In genomic region chr6:137024541-137024940, GRCm38 (mm10) we compare ENCODE assay signal across 22 mouse cellular contexts.
A peak's percentile ranks its signal among the peaks of the same experiment; 100 is the strongest.
DNase-seq lines count a peak whose midpoint lies in the region; ATAC-seq and TF ChIP-seq lines count a peak whose summit lies in the region.
"Had no signal": no experiment of that assay in that cellular context is flagged by ENCODE, and none has a peak within 500 bp of the region (broad histone marks: within the 10 kb centered on the region; RNA-seq: fewer than 3 reads in every experiment).

No protein-coding gene starts in this region.

- peak; percentile 10 for DNase-seq in ovary, adult 18-20 months (ENCODE audit: low spot score)
- DNase-seq in ovary, postnatal 10 days (ENCODE audit: low spot score), result no peak
- DNase-seq: adrenal gland, adult 2 months; adrenal gland, postnatal 10 days; adrenal gland, postnatal 25 days; cerebellum, adult 11 months; cerebellum, adult 18-20 months; cerebellum, adult 8-10 months; cerebellum, adult 9-11 months; cerebellum, postnatal 14 days; cerebellum, postnatal 36 days; embryo, embryonic 11 days; forebrain, postnatal 0 days had no signal

- peak; percentile 77 for ATAC-seq in intestine, embryonic 15.5 days
- ATAC-seq in intestine, postnatal 0 days, result no peak
- ATAC-seq in forebrain, embryonic 13.5 days, result no peak
- ATAC-seq: forebrain, embryonic 15.5 days; forebrain, postnatal 0 days had no signal

- WGBS in intestine, embryonic 15.5 days, result 57% methylated on average over 2 of the region's 2 CpGs
- 40% methylated on average over 2 of the region's 2 CpGs for WGBS in intestine, postnatal 0 days
- 84% methylated on average over 2 of the region's 2 CpGs for WGBS in forebrain, embryonic 13.5 days

- no peaks in the 10 kb centered on the region for H3K4me1 ChIP-seq in intestine, embryonic 15.5 days (replicated peaks)
- H3K4me1 ChIP-seq in intestine, postnatal 0 days (replicated peaks; ENCODE audit: control insufficient read depth, insufficient read depth, low read length), result no peaks in the 10 kb centered on the region
- H3K4me1 ChIP-seq in forebrain, embryonic 13.5 days, result no peaks in the 10 kb centered on the region
- H3K4me1 ChIP-seq: embryonic facial prominence, embryonic 15.5 days; forebrain, embryonic 10.5 days; forebrain, embryonic 12.5 days; forebrain, embryonic 15.5 days had no signal

- H3K4me3 ChIP-seq in intestine, embryonic 15.5 days (replicated peaks), result no peak overlapping the region
- H3K4me3 ChIP-seq in intestine, postnatal 0 days (ENCODE audit: low read depth, low read length), result no peak overlapping the region
- no peak overlapping the region for H3K4me3 ChIP-seq in forebrain, embryonic 13.5 days
- H3K4me3 ChIP-seq: embryonic facial prominence, embryonic 13.5 days; embryonic facial prominence, embryonic 15.5 days; erythroblast, embryonic 14.5 days; forebrain, embryonic 10.5 days; forebrain, embryonic 12.5 days; forebrain, embryonic 15.5 days had no signal

- no peak overlapping the region for H3K4me2 ChIP-seq in intestine, embryonic 15.5 days (replicated peaks)
- H3K4me2 ChIP-seq in intestine, postnatal 0 days (replicated peaks; ENCODE audit: low read depth), result no peak overlapping the region
- no peak overlapping the region for H3K4me2 ChIP-seq in forebrain, embryonic 13.5 days
- H3K4me2 ChIP-seq: embryonic facial prominence, embryonic 13.5 days; embryonic facial prominence, embryonic 15.5 days; forebrain, embryonic 12.5 days; forebrain, embryonic 15.5 days had no signal

- H3K9ac ChIP-seq in intestine, embryonic 15.5 days, result no peak overlapping the region
- H3K9ac ChIP-seq in intestine, postnatal 0 days (ENCODE audit: low read depth, low read length), result no peak overlapping the region
- H3K9ac ChIP-seq in forebrain, embryonic 13.5 days, result no peak overlapping the region
- H3K9ac ChIP-seq: embryonic facial prominence, embryonic 13.5 days; embryonic facial prominence, embryonic 15.5 days; forebrain, embryonic 12.5 days; forebrain, embryonic 15.5 days; forebrain, postnatal 0 days had no signal

- no peak overlapping the region for H3K27ac ChIP-seq in intestine, embryonic 15.5 days
- H3K27ac ChIP-seq in intestine, postnatal 0 days (ENCODE audit: low read depth, low read length), result no peak overlapping the region
- H3K27ac ChIP-seq in forebrain, embryonic 13.5 days, result no peak overlapping the region
- H3K27ac ChIP-seq: embryonic facial prominence, embryonic 13.5 days; embryonic facial prominence, embryonic 15.5 days; forebrain, embryonic 10.5 days; forebrain, embryonic 12.5 days; forebrain, embryonic 15.5 days had no signal

- H3K36me3 ChIP-seq in intestine, embryonic 15.5 days, result no peaks in the 10 kb centered on the region
- H3K36me3 ChIP-seq in intestine, postnatal 0 days (ENCODE audit: control insufficient read depth, insufficient read depth), result no peaks in the 10 kb centered on the region
- no peaks in the 10 kb centered on the region for H3K36me3 ChIP-seq in forebrain, embryonic 13.5 days (ENCODE audit: poor library complexity, severe bottlenecking)
- H3K36me3 ChIP-seq: embryonic facial prominence, embryonic 13.5 days; embryonic facial prominence, embryonic 15.5 days; forebrain, embryonic 10.5 days; forebrain, embryonic 12.5 days; forebrain, embryonic 15.5 days had no signal

- H3K27me3 ChIP-seq in intestine, embryonic 15.5 days (replicated peaks), result no peaks in the 10 kb centered on the region
- no peaks in the 10 kb centered on the region for H3K27me3 ChIP-seq in intestine, postnatal 0 days (replicated peaks; ENCODE audit: control insufficient read depth, insufficient read depth, low read length)
- no peaks in the 10 kb centered on the region for H3K27me3 ChIP-seq in forebrain, embryonic 13.5 days
- H3K27me3 ChIP-seq: embryonic facial prominence, embryonic 13.5 days; embryonic facial prominence, embryonic 15.5 days; forebrain, embryonic 12.5 days; forebrain, embryonic 15.5 days had no signal

- H3K9me3 ChIP-seq in intestine, embryonic 15.5 days, result no peaks in the 10 kb centered on the region
- no peaks in the 10 kb centered on the region for H3K9me3 ChIP-seq in intestine, postnatal 0 days (ENCODE audit: control insufficient read depth)
- no peaks in the 10 kb centered on the region for H3K9me3 ChIP-seq in forebrain, embryonic 13.5 days (replicated peaks)
- H3K9me3 ChIP-seq: embryonic facial prominence, embryonic 13.5 days; embryonic facial prominence, embryonic 15.5 days; forebrain, embryonic 10.5 days; forebrain, embryonic 12.5 days; forebrain, embryonic 15.5 days had no signal

- TF ChIP-seq CTCF in intestine, postnatal 0 days (IDR thresholded peaks at IDR 0.05; ENCODE audit: low read depth), result no peak
